Mouse (Mus musculus) cerebellum, adult 9-11 months (tissue): ENCODE measurements around the gene Lrsam1.

ENCODE experiments used
- DNase-seq: peaks from one replicate; pipeline ENCODE4 v3.0.0; 2022

Lrsam1 gene

DNA sequence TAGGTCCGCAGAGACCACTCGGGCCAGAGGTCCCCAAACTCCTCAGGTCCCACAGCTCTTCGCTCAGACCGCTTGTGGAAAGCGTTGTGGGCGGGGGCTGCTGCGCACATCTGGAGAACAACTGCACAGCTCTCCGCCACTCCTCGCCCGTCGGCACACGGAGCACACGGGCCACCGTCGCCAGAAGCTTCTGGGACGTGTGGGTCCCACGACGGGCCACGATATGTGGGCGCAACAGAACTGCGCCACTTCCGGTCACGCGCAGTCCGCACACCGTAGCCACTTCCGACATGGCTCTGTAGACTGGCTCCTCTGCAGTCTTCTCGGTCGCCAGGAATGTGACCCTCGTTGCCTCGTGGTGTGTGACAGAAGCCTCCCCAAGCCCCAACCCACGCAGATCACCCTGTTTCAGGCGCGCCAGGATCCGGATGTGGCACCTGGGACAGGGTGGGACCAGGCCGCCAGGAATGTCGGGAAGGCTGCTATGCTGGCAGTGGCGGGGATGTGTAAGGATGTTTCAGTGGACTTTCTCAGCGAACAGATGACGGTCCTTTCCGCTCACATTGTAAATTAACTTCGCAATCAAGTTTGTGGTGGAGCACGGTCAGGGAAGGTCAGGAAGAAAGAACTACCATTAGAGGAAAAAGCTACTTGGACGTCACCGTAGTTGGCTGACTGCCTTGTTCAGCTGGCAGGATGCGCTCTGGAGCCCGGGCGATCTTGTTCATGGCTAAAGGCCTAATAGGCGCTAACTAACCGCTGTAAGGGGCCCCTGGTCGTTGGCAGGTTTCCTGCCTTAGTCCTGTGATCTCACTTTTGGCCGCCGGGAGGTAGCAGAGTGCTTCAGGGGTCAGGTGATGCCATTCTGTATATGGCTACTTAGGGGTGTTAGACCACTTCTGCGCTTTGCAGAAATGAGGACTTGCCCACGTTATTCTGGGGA, 5.5 kb upstream of the Lrsam1 start:
- peak; percentile 91 for DNase-seq

DNA sequence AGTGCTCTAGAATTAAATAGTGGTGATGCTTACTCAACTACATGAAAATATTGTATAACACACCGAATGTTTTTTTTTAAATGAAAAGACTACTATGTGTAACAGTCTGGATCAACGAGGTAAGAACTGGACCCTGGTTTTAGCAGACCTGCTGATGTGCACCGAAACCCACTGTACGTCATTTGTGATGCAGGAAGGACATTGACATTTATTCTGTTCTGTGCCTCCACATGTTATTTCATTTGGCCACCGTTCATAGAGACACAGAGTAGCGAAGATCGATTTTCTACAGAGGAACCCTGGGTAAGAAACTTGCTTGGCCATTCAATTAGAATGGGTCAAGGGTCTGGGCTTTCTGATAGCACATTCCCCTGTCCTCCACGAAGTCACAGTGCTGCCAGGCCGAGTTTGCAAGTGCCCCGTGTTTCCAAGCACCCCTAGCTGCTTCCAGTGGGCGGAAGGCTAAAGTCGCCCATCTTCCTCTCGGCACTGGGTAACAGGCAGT, 4.8 kb upstream of the Lrsam1 start:
- no peak for DNase-seq

DNA sequence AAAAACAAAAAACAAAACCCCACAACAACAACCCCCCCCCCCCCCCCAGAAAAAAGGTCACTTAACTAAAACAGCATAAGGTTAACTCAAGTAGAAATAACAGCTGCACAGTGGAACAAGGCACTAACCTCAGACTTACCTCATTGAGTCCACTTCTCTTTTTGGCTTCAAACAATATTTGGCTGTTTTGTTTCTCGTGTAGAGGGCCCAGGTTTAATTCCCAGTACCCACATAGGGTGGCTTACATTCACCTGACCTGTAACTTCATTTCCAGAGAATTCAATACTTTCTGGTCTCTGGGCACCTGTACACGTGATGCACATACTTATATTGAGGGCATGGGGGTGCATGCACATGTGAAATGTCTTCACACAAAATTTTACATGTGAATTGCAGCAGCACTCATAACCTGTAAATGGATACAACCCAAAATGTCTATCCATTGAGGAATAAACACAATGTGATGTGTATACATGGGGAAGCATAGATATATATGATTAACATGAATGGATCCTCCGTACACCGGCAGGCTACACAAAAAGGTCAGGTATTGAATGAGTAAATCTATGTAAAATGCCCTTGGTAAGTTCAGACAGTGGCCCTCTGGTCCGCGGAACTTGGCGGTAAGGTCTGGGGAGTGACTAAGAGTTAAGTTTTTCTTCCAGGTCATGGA, 4.2 kb upstream of the Lrsam1 start:
- no peak for DNase-seq

DNA sequence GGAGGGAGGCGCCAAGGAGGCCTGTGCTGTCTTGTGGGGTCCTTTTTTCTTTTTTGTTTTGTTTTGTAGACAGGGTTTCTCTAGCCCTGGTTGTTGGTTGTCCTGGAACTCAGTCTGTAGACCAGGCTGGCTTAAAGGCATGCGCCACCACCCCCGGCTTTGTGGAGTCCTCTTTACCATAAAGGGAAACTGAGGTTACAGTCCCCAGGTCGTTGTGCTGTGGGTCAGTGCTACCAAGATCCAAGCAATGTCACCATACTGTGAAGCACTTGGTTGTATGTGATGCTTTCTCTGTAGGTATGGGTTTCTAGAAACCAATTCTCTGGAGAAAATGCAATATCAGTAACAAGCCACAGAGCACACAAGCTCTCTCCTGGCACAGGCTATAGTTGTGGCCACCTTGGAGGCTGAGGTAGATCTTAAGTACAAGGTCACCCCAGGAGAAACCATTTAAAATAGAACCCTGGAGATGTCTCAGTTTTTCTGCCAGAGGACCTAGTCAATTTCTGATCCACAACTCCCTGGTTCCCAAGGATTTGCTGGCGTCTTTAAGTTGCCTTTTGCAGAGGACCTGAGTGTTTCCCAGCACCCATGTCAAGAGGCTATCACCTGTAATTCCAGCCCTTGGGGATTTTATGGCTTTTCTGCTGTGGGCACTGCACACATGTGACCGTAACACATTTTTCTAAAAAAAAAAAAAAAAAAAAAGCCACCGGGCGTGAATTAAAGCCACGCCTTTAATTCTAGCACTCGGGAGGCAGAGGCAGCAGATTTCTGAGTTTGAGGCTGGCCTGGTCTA, 3.4 kb upstream of the Lrsam1 start:
- no peak for DNase-seq

DNA sequence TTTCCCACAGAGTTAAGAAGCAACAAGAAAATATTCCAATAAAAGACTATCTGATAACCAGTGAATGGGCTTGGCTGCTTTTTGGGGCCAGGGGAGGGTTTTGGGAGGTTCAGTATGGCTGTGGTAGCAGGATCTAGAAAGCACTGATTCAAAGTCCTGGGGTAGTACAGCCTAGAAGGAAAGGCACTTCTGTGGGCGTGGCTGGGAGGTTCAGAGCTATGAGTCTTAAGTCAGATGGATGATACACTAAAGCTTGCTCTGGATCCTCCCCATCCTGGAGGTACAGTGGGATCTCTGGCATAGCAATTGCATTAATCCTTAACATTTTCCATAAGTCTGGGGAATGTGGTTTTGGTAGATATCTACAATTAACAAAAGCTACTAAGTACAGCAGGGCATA, 2.6 kb upstream of the Lrsam1 start:
- DNase-seq = no peak

DNA sequence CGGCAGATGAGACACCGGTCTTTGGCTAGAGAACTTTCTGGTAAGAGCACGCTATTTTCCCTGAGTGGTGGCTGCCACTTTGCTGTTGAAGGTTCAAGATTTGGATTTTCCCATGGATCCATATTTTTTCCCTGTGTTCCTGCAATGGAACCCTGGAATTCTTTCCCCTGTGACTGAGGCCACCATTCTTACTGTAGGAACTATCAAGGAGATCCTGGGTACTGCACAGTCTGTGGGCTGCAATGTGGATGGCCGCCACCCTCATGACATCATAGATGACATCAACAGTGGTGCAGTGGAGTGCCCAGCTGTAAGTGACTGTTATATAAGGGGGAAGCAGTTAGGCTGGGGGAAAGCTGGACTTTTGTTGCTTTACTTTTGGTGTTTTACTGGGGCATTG, 2.1 kb upstream of the Lrsam1 start:
- DNase-seq = no peak

DNA sequence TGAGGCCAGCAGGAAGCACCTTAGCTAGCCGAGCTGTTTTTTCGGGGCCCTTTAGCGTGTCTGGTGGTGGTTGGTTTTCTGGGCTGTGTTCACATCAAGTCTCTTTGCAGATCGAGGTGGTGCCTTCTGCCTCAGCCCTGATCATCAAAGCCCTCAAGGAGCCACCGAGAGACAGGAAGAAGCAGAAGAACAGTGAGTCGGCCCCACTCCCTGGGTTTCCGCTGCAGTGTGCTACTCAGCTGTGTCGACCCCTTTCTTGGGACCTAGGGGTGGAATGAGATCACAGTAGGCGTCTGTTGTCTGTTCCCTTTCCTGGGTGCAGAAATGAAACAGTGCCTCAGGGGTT, 1.4 kb upstream of the Lrsam1 start:
- no peak for DNase-seq

DNA sequence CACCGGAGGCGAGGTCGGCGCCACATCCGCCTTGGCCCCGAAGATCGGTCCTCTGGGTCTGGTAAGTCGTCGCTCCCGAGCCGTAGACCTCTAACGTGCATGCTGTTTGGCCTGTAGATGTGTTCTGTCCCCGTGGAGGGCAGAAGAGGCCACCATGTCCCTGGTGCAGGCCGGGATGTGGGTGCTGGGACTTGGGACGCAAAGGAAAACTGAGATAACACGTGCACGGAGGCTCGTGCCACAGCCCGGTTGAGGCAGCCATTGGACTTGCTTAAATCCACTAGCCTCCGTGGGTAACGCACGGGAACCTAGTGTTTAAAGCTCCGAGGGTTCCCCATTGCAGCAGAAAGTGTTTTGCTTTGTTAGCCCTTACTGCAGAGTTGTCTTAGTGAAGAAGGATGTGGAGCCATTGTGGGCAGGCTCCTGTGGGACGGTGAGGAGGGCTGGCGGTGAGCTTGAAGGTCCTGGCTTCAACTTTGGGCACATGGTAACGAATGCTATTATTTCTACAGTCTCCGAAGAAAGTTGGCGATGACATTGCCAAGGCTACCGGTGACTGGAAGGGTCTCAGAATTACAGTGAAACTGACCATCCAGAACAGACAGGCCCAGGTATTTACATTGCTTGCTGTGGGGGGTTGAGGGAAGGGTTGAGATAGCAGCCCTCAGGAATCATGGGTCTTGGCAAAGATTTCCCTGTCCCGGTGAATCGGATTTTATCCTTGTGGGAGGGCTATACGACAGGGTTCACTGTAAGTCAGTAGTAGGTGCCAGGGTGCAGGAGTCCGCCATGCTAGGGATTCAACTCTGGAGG, 854 bp upstream of the Lrsam1 start:
- DNase-seq = no peak

DNA sequence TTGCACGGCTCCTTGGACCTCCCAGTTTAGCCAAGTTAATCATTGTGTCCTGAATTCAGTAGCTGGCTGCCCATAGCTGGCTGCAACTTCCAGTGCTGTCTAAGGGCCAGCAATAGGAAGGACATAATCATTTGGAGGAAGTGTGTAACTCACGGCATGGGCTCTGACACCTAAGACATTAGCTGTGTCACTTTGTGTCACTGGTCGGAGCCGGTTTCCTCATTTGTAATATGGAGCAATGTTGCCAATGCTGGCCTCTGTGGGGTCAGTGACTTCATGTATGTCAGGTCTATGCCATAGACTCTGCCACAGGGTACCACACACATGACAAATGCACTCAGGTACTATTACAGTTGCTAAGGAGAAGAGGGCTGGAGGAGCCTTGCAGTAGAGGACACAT, 1.1 kb downstream of the Lrsam1 start:
- no peak for DNase-seq

DNA sequence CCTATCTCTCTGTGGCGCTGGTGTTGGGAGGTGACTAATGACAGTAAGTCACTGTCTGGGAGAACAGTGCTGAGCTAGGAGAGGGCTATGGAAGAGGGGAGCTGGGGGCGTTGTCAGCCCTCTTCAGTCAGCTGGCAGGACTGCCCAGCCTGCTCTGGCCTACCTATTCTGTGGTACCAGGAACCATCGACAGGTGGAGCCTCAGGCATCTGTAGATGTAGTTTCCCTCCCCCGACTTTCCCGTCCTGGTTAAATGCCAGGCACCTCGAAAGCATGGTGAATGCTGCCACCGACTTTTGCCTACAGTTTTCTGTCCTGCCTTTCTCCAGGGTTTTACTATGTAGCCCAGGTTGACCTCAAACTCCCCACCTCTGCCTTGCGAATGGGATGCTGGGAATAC, 4.1 kb downstream of the Lrsam1 start:
- no peak for DNase-seq

DNA sequence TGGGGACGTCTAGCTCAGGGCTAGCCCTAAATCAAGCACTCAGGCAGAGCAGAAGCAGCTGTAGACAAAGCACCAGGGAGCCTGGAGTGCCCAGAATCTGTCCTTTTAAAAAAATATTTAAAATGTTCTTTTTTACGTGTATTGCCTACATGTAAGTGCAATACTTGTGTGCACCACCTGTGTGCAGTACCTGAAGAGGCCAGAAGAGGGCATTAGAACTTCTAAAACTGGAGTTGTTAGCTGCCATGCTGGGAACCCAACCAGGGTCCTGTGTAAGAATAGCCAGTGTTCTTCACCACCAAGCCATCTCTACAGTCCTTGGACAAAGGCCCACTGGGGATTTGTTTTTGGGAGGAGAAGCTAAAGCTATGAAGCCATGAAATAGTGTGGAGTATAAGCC, 6.8 kb downstream of the Lrsam1 start:
- no peak for DNase-seq

DNA sequence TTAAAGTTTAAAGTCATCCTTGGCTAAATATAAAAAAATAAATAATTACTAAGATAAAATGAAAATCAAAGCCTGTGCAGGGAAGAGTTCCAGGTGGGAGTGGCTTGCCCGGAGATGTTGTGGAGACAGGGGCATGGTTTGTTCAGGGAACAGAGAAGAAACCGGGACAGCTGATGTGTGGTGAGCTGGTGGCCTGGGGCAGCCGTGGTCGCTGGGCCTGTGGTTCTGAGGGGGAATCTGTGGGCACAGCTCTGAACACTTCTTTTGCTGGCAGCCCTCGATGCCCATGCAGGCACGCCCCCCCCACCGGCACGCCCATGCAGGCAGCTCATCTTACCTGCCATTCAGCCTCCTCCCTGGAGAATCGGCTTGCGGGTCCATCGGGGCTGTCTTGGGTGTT, 14.0 kb downstream of the Lrsam1 start:
- no peak for DNase-seq

DNA sequence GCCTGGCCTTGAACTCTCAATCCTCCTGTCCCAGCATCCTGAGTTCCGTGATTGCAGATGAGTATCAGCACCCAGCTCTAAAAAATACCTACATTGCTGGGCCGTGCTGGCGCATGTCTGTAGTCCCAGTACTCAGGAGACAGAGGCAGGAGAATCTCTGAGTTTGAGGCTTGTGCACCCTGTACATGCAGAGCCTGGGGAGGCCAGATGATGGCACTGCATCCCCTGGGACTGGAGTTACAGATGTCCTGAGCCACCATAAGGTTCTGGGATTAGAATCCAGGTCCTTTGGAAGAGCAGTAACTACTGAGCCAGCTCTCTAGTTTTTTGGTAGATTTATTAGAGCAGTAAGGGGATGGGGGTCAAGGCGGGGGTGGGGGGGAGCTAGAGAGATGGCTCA, 20.9 kb downstream of the Lrsam1 start:
- no peak for DNase-seq

DNA sequence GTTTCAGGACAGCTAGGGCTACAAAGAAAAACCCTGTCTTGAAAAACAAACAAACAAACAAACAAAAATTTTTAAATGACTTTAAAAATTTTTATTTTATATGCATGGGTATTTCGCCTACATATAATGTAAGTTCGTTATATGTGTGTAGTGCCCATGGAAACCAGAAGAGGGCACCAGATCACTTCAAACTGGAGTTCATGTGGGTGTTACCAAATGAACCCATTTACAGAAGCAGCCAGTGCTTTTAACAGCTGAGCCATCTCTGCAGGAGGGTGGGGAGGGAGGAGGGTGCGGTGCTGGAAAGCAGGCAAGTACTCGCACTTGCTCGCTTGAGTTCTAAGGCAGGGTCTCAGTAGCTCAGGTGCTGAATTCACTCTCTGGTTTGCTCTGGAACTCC, 22.0 kb downstream of the Lrsam1 start:
- DNase-seq = no peak

DNA sequence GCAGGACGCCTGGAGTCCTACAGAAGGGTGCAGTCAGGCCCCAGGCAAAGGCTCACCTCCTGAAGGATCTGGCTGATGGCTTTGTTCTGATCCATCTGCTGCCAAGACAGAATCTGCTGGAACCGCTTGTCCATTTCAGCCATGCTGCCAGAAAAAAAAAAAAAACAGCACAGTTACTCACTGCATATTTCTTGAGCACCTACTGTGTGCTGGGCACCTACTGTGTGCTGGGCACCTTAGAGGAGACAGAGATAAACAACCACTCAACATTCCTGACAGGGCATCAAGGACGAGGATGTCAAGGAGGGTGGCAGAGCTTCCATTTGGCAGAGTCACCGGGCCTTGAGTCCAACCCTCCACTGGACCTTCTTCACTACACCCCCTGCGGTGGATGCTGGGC, 22.7 kb downstream of the Lrsam1 start:
- DNase-seq = no peak

DNA sequence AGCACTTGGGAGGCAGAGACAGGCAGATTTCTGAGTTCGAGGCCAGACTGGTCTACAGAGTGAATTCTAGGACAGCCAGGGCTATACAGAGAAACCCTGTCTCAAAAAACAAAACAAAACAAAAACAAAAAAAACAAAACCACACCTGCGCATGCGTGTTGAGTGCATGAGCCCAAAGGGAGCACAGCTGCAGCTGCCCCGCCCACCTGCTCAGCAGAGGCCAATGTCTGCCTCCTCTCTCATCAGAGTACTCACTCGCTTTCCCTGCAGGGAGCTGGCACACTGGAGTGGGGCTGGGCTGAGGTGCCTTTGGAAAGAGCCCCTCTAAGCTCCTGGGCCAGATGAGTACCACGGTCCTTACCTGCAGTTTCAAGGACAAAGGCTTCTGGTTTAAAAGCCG, 29.7 kb downstream of the Lrsam1 start:
- DNase-seq = no peak

DNA sequence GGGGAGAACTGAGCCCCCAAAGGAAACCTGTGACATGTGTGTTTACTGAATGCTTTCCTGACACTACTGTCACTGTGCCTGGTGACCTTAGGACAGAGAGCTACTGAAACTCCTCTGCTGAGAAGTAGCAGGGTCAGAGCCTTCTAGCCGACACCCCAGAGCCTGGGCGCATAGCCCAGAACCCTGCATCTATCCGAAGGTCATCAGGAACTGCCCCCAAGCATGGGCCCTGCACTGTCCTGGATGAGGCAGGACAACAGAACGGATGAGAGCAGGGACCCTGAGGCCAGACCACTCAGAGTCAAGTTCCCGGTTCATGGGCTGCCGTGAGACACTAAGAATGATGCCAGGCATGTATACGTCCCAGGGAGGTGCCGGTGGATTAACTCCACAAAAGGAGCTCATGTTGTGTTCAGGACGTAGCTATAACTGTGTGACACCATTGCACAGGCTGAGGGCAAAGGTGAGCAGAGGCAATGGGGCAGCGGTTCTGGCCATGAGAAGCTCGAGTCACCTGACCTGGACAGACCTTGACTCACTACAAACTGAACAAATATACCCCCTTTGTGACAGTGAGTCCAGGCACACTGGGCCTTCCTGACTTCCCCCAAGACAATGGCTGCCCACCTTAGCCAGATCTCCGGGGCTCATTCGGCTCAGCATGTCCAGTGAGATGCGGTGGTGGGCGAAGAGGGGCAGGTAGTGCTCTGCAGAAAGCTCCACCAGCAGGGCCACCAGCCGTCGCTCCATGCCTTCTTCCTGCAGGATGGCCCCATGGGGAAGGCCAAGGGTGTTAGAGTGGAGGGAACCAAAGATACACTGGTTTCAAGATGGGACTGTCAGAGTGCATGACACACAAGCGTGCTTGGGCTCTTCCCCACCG, 32.2 kb downstream of the Lrsam1 start:
- peak; percentile 30 for DNase-seq

DNA sequence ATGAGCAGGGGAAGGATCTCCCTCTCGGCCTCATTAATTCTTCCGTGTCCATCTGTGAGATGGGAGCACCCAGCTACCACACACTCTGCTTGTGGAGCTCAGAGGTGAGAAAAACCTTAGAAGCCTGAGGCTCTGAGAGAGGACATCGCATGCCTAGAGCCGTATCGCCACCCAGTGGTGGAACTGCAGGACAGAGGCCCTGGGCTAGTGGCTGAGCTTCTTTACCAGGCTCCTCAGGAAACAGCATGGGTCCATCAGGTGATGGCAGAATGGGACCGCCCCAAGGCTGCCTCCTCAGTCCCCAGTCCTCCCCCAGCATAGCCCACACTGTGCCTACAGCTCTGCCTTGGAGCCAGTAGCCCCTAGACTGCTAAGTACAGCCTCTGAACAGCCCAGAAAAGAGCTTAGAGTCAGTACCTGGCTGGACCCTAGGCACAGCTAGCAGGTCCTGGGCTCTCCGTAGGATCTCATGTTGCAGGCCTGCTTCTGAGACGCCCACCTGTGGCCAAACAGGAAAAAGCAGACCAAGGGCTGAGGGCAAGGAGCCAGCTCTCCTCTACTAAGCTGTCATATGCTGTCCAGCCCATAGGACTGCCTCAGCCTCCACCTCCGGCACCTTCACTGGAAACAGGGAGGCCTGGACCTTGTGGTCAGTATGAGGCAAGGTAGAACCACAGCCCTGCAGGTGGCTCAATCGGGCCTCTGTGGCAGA, 33.0 kb downstream of the Lrsam1 start:
- peak; percentile 84 for DNase-seq

DNA sequence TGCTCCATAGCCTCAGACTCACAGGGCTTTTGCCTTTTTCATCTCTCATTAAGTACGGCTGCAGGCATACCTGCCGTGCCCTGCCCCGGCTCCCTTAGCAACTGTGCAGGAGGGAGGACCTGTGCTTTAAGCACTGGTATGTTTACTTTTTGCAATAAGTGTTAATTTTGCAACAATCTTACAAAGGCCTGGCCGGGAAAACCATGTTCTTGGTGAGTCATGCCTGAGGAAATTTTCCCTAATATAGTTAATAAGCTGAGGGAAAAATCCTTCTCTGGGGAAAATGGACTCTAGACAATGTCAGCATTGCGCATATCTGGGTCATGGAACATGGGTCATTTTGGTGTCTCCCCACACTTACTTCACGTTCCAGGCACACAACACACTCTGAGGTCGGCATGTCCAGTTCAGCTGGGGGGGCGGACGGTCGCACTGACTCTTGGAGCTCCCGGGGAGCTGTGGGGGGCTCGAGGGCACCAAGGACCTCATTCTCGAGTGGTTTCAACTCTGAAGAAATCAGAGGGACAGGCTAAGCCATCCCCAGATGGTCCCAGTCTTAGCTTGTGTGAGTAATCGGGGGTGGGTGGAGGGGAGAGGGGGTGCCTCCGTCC, 33.7 kb downstream of the Lrsam1 start:
- DNase-seq = no peak

DNA sequence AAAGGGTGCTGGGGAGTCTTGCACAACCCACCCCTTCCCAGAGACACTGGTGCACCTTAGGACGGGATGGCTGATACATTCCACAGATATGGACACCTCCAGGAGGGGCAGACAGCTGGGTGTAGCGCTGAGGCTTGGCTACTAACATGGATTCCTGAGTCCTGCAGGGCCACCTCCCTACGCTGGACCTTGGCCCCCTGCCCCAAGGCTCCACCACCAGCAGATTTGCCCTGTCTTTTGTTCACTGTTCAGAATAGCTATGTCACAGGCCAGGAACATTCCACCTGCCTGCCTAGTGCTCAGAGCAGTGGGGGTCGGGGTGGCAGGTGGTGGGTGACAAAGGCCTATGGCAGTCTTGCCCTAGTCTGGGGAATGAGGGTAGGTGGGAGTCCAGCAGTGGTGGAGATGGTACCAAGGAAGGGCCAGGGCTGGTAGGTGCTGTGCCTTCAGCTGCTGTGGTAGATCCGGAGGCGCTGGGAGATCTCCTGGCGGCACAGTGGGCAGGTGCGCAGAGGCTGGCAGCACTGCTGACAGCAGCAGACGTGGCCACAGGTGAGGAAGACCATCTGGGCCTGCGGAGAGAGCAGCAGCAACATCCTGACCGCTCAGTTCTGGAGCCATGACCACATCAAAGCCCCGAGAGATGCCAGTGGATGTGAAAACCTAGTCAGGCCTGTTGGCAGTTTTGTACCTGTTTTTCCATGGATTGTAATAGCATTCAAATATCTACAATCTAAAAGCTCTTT, 34.9 kb downstream of the Lrsam1 start:
- peak; percentile 57 for DNase-seq
